Mouse (Mus musculus) inflammation-experienced regulatory T-cells, adult 6 months (primary cell): Measurements from ENCODE around the gene Sh3pxd2a. TPM values are rescaled to one million over a fixed set of nuclear protein-coding genes. Genes with fewer than 3 reads are reported as not detected.

Experiments
- ATAC-seq: one replicate; pipeline ENCODE4 v1.8.0; 2017
- polyA plus RNA-seq, 3 experiments: library from polyadenylated mRNA; unstranded; fragments of 100-300 nt; shearing (Covaris generic); gene quantifications; one replicate each; pipeline ENCODE4 v1.2.1; 2017

Sh3pxd2a gene
- polyA plus RNA-seq, 3 experiments from 2014 or later: 0.30 to 0.87 (median 0.54) TPM

GRCm38 (mm10) chr19:47489233-47489632 is 25.0 kb upstream of the Sh3pxd2a start:
- no peak for ATAC-seq

- no peak for ATAC-seq
These were observed 24.0 kb upstream of the Sh3pxd2a start for GRCm38 (mm10) chr19:47488250-47488649.

- no peak for ATAC-seq
These were observed 23.4 kb upstream of the Sh3pxd2a start for GRCm38 (mm10) chr19:47487572-47487971.

GRCm38 (mm10) chr19:47485997-47486566 is 21.9 kb upstream of the Sh3pxd2a start:
- no peak for ATAC-seq

GRCm38 (mm10) chr19:47484110-47484509 is 19.9 kb upstream of the Sh3pxd2a start:
- no peak for ATAC-seq

GRCm38 (mm10) chr19:47483346-47483745 is 19.1 kb upstream of the Sh3pxd2a start:
- no peak for ATAC-seq

GRCm38 (mm10) chr19:47473453-47473852 is 9.3 kb upstream of the Sh3pxd2a start:
- no peak for ATAC-seq

GRCm38 (mm10) chr19:47472881-47473400 is 8.7 kb upstream of the Sh3pxd2a start:
- no peak for ATAC-seq

- ATAC-seq: no peak
These were observed 7.6 kb upstream of the Sh3pxd2a start for GRCm38 (mm10) chr19:47471808-47472207.

- no peak for ATAC-seq
These were observed 4.5 kb upstream of the Sh3pxd2a start for GRCm38 (mm10) chr19:47468750-47469149.

GRCm38 (mm10) chr19:47466775-47467174 is 2.6 kb upstream of the Sh3pxd2a start:
- no peak for ATAC-seq

- ATAC-seq: no peak
These were observed 1.3 kb upstream of the Sh3pxd2a start for GRCm38 (mm10) chr19:47465467-47465866.

GRCm38 (mm10) chr19:47463636-47464303 is 431 bp downstream of the Sh3pxd2a start:
- ATAC-seq: peak; percentile 81

- no peak for ATAC-seq
These were observed 995 bp downstream of the Sh3pxd2a start for GRCm38 (mm10) chr19:47463206-47463605.

- ATAC-seq: no peak
These were observed 1.5 kb downstream of the Sh3pxd2a start for GRCm38 (mm10) chr19:47462725-47463124.

- no peak for ATAC-seq
These were observed 2.4 kb downstream of the Sh3pxd2a start for GRCm38 (mm10) chr19:47461838-47462237.

GRCm38 (mm10) chr19:47461386-47461785 is 2.8 kb downstream of the Sh3pxd2a start:
- no peak for ATAC-seq

- no peak for ATAC-seq
These were observed 3.9 kb downstream of the Sh3pxd2a start for GRCm38 (mm10) chr19:47460120-47460960.

GRCm38 (mm10) chr19:47459214-47459613 is 5.0 kb downstream of the Sh3pxd2a start:
- no peak for ATAC-seq

- no peak for ATAC-seq
These were observed 5.6 kb downstream of the Sh3pxd2a start for GRCm38 (mm10) chr19:47458504-47459161.

GRCm38 (mm10) chr19:47457711-47458503 is 6.3 kb downstream of the Sh3pxd2a start:
- ATAC-seq: no peak

- ATAC-seq: no peak
These were observed 8.2 kb downstream of the Sh3pxd2a start for GRCm38 (mm10) chr19:47456021-47456420.
